Mouse (Mus musculus) layer of hippocampus, adult 2 months (tissue): ENCODE measurements around the gene Abca2. TPM values are rescaled to one million over a fixed set of nuclear protein-coding genes. Genes with fewer than 3 reads are reported as not detected.
"Not testable (repeated sequence)": the region's sequence is repeated elsewhere in the genome, so short reads cannot be mapped to it uniquely, and the experiment has no call there.

Experiments
- DNase-seq, 2 experiments: peaks; one replicate each; pipeline ENCODE4 v3.0.0; 2022; ENCODE audit warnings: low spot score in 2 of 2
- H3K27ac ChIP-seq: fragments of 200-600 bp; 2 replicates; pipeline ENCODE4 v1.8.1; 2022
- H3K4me3 ChIP-seq: fragments of 200-600 bp; 2 replicates; pipeline ENCODE4 v1.8.1; 2022; ENCODE audit warnings: mild to moderate bottlenecking
- CTCF ChIP-seq: fragments of 200-600 bp; conservative IDR thresholded peaks from 2 replicates; pipeline ENCODE4 v1.8.1; 2022; ENCODE audit warnings: antibody characterized with exemption, mild to moderate bottlenecking, moderate library complexity
- total RNA-seq, 2 experiments: library from RNA; stranded (reverse); gene quantifications; 2 replicates each; pipeline ENCODE4 v1.2.3; 2021

Gene Abca2
- total RNA-seq, 2 experiments from 2014 or later, result 159 to 167 TPM

DNA sequence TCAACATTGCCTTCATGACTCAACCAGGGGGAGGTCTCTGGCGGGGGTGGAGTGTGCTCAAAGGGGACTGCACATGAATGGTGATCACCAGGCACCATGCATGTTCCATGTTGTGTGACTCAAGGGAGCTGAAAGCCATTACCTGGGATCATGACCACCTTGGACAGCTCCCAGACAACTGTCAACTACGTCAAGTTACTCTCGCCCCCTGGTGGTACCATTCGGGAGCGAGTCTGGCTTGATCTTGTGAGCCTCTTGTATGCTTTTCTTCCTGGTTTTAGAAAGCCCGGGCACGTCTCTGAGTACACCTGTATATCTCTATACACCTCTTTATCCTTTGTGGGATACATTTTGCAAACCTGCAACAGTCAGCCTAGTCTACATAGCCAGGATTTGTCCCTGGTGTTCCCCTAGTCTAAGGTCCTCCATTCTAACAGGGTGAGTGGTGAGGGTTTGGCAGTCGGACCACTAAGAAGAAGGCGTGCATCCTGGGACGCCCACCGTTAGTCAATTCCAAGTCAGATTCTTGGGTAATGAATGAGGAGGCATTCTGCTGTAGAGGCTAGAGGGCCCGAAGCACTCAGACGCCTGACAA lies 26.0 kb upstream of the Abca2 start:
- Histone ChIP-seq H3K27ac (peak overlapping the region; percentile 97), H3K4me3 (peak overlapping the region; percentile 88)
- peak; percentile 53 to 75 for DNase-seq
- peak; percentile 80 for TF ChIP-seq CTCF

DNA sequence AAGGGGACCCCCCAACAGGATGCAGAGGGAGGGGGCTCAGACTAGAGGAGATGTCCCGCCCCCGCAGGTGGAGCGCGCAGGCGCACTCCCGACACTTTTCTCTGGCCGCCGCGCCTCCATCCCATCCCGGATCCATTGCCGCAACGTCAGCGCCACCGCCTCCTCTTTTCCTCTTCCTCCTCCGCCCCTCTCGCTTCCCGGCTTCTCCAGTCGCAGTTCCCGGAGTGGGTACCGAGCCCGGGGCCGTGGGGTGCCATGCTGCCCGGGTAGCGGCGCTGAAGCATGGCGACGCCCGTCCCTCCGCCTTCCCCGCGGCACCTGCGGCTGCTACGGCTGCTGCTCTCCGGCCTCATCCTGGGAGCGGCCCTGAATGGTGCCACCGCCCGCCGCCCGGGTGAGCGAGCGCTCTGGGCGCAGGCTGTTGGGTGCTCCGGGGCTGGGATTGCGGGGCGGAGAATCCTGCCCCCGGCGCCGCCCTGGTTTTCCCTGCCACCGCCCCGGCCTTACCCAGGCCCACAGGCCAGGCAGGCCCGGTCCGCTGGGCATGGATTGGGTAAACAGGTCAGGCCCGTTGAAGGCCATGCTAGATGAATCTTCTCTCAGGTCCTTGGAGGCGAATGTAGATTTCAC lies 25.4 kb upstream of the Abca2 start:
- peak overlapping the region; percentile 88 for H3K4me3 ChIP-seq

DNA sequence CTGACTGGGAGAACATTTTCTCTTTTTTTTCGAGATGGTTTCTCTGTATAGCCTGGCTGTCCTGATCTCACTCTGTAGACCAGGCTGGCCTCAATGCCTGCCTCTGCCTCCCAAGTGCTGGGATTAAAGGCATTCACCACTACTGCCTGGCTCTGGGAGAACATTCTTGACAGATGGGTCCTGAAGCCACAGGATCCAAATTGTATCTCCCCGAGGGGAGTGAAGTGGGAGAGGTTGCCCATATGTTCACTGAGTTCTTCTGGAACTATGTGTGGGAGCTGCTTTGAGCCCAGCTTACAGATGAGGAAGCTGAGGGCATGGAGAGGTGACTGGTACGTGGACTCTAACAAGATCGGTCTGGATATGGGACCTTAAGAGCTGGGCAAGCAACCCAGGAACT lies 24.5 kb upstream of the Abca2 start:
- no peak for TF ChIP-seq CTCF
- no peak for DNase-seq
- Histone ChIP-seq H3K4me3 (peak overlapping the region; percentile 88), H3K27ac (peak overlapping the region; percentile 97)

More for the DNA sequence above, 25.4 kb upstream of the Abca2 start:
- TF ChIP-seq CTCF, result no peak
- peak overlapping the region; percentile 97 for H3K27ac ChIP-seq
- DNase-seq, result peak; percentile 89 to 94

DNA sequence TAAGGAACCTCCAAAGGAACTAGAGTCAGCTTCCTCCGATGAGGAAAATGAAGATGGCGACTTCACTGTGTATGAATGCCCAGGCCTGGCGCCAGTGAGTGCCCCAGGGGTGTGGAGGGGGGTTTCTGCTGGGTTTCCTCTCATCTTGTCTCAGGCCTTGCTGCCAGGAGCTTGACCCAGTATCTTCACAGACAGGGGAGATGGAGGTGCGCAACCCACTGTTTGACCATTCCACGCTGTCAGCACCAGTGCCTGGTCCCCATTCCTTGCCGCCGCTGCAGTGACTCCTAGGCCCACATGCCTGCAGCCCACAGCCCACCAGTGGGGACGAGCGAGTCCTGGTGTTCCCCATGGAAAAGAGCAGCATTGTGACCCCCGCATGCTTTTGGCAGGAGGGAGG lies 19.6 kb upstream of the Abca2 start:
- no peak overlapping the region for H3K27ac ChIP-seq
- TF ChIP-seq CTCF, result no peak
- DNase-seq, result no peak
- H3K4me3 ChIP-seq, result no peak overlapping the region

DNA sequence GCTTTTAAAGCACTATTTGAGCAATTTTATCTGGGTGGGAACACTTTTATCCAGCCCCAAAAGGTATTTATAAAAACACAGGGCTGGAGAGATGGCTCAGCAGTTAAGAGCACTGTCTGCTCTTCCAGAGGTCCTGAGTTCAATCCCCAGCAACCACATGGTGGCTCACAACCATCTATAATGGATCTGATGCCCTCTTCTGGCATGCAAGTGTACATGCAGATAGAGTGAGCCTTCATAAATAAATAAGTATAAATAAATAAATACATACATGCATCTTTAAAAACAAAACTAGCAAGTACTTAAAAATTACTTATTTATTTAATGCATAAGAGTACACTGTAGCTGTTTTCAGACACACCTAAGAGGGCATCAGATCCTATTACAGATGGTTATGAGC lies 15.1 kb upstream of the Abca2 start:
- TF ChIP-seq CTCF, result peak; percentile 73
- not testable (repeated sequence) for DNase-seq, H3K27ac ChIP-seq, H3K4me3 ChIP-seq

DNA sequence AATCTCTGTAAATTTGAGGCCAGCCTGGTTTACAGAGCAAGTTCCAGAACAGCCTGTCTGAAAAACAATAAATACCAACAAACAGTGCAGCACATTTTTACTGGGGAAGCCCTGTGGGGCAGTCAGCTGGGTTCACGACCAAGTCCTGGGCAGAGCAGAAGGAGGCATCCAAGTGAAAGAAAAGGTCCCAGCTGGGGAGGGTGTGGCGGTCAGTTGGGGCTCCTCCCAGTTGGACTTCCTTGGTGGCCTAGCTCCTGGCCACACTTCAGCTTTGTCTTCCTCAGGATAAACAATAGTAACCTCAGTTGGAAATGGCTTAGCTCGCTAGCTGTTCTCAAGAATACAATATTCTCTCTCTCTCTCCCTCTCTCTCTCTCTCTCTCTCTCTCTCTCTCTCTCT lies 11.1 kb upstream of the Abca2 start:
- Histone ChIP-seq H3K27ac (no peak overlapping the region), H3K4me3 (no peak overlapping the region)
- no peak for DNase-seq
- TF ChIP-seq CTCF, result no peak

DNA sequence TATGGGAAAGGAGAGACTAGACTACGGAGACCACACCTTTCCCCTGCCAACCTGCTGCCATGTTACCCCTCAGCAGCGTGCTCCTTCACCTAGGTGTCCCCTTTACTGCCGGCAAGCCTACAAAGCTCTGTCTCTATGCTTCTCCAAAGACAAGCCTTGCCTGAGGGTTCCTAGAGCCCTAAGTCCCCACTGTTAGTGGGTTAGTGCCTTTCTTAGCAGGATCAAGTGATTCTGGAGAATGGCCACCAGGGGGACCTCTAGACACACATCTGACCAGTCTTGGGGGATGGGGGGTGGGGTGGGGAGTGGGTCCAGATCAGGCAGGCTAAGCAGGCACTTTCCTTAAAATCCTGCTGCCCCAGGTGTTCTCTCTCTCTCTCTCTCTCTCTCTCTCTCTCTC lies 6.6 kb upstream of the Abca2 start:
- peak; percentile 72 for TF ChIP-seq CTCF
- Histone ChIP-seq H3K27ac (no peak overlapping the region), H3K4me3 (no peak overlapping the region)
- peak in 1 of 2 experiments; percentile 49 for DNase-seq

DNA sequence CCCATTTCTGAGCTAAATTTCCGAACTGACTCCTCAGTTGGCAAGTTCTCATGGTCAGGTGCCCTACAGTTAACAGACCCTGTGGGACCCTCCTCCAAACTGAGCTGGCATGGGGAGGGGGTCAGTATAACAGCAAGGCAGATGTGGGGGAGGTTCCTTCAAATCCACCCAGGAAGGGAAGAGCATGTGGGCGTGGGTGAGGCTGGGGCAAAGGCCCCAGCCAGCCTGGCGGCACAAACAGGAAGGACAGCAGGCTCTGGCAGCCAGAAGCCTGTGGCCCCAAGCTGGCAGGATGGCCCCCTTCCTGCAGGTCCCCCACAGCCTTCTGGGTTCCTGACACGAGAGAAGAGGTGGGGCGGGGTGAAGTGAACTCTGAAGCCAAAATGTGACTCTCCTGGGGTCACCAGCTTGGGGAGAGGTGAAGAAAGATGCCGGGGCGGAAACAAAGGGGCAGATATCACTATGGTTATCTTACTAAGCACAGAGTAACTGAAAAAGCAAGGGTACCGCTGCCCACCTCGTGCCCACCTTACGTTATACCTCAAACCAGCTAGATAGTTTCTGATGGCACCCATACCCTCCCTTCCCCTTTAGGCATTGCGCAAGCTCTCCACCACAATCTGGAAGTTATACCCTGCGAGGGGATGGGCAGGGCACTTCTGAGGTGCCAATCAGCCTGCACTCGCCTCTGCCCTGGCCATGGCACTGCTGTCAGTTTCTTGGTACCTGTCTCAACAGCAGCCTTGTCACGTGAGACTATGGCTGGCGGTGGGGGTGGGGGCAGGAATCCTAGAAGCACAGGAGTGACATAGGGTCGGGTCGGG lies 5.7 kb upstream of the Abca2 start, which contains the start of gene Fut7:
TSS of gene Fut7 (plus strand) at position 681 of the 824 bp plus-strand sequence.
- Histone ChIP-seq H3K4me3 (no peak within 1 kb of the TSS), H3K27ac (no peak within 1 kb of the TSS)
- no peak for DNase-seq
- TF ChIP-seq CTCF, result no peak

DNA sequence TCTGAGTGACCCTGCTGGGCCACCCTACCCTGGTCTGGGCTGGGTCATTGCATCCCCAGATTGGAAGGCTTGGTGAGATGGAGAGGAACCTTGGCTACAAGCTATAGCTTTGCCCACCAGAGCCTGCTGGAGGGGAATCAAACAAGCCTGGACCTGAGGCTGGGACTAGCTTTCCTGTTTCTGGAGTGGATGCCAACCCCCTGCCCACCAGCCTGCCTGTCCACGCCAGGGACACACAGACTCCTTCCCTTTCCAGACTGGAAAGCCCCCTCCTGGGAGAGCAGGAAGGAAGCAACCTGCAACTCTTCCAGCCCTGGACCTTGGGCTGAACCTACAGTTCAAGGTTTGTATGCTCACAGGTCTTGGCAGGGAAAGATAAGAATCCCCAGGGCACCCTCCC lies 4.9 kb upstream of the Abca2 start:
- H3K4me3 ChIP-seq, result no peak overlapping the region
- no peak overlapping the region for H3K27ac ChIP-seq
- TF ChIP-seq CTCF, result no peak
- DNase-seq, result no peak

DNA sequence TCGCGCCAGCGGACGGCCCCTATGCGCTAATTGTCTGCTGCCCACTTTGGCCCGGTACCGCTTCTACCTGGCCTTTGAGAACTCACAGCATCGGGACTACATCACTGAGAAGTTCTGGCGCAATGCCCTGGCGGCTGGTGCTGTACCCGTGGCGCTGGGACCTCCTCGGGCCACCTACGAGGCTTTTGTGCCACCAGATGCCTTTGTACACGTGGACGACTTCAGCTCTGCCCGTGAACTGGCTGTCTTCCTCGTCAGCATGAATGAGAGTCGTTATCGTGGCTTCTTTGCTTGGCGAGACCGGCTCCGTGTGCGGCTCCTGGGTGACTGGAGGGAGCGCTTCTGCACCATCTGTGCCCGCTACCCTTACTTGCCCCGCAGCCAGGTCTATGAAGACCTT lies 3.0 kb upstream of the Abca2 start:
- H3K27ac ChIP-seq, result no peak overlapping the region

DNA sequence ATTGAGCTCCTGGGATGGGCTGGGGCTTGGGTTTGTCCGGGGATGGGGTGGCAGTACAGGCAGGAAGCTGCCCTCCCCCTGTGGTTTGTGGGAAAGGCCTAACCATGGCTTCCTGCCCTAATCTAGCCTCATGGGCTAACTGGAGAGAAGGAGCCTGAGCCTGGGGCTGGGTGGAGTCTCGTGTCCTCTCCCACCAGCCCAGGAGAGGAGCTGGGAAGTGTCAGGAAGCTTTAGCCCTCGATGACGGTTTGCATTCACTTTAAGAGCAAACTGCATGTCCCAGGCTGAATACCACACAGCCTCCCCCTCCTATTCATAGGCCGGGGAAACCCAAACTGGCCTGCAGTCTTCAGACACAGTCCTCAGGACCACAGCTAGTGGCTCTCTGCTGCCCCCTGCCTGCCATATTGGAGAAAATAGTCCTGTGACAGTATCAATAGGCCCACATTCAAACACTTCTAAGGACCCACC lies 1.7 kb upstream of the Abca2 start:
- peak; percentile 55 to 73 for DNase-seq
- TF ChIP-seq CTCF, result peak; percentile 84
- Histone ChIP-seq H3K4me3 (no peak overlapping the region), H3K27ac (no peak overlapping the region)

More for the DNA sequence above, 3.0 kb upstream of the Abca2 start:
- no peak for DNase-seq
- no peak for TF ChIP-seq CTCF
- no peak overlapping the region for H3K4me3 ChIP-seq

DNA sequence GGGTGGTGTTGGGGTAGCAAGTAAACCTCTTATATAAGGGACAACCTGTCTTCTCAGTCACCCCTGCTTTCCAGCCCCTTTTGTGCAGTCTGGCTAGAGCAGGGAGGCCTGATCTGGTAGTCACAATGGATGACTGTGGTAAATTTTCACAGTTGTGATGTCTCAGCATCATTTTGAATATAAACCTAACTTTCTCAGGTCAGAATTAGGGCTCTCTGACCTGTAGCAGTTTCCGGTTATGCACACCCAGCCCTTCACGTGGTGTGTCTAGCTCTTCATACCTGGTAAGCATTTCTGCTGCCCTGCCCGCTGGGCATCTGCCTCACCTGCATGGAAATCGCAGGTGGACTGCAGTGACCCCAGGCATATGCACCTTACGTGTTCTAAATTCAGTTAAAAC lies 1.2 kb upstream of the Abca2 start:
- Histone ChIP-seq H3K27ac (0 out of 2 replicates have a peak overlapping the region, but pooled peaks have one; percentile 14), H3K4me3 (no peak overlapping the region)
- DNase-seq, result no peak
- TF ChIP-seq CTCF, result no peak
